Mouse (Mus musculus) regulatory T cell (primary cell): ENCODE results near the gene Chka.

Experiments used
- in situ Hi-C: fragments of 300-600 bp; cut with MboI, MseI; formaldehyde crosslinking; loops from one replicate; pipeline ENCODE4 v1.15.1; 2025; ENCODE audit warnings: high pct_unique_total_duplicates

The Chka gene

GRCm38 (mm10) chr19:3889096-3889495 lies 37.5 kb downstream of the Chka start:
- in situ Hi-C loops = loop anchor here (5.0 kb wide), 1 partner anchor 97 kb away; no protein-coding TSS in a partner anchor

- in situ Hi-C loops = no loop called here
Observed at GRCm38 (mm10) chr19:3890181-3890580, 38.6 kb downstream of the Chka start.

- in situ Hi-C loops = no loop called here
Observed at GRCm38 (mm10) chr19:3893545-3894116, 42.1 kb downstream of the Chka start.

GRCm38 (mm10) chr19:3894294-3894693 lies 42.7 kb downstream of the Chka start:
- in situ Hi-C loops = no loop called here

- in situ Hi-C loops = no loop called here
Observed at GRCm38 (mm10) chr19:3895171-3895631, 43.6 kb downstream of the Chka start.

- in situ Hi-C loops = no loop called here
Observed at GRCm38 (mm10) chr19:3896208-3896607, 44.6 kb downstream of the Chka start.

DNA sequence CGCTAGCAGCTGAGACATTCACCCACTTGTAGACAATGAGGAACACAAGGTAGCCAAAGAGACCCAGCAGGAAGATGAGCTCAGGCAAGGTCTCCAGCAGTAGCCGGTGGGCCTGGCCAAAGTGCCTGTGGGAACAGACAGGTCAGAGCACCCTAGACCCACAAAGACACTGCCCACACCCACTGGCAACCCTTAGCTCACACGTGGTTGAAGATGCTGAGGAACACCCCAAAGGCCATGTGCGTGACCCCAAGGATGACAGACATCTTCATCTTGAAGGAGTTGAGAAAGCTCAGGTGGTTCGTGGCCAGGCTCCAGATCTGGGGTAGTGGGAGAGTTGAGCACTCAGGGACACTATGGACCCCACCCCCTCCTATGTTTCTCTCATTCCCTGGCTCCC lies 46.0 kb downstream of the Chka start:
- in situ Hi-C loops = no loop called here

- in situ Hi-C loops = no loop called here
Observed at GRCm38 (mm10) chr19:3898952-3899351, 47.4 kb downstream of the Chka start.

DNA sequence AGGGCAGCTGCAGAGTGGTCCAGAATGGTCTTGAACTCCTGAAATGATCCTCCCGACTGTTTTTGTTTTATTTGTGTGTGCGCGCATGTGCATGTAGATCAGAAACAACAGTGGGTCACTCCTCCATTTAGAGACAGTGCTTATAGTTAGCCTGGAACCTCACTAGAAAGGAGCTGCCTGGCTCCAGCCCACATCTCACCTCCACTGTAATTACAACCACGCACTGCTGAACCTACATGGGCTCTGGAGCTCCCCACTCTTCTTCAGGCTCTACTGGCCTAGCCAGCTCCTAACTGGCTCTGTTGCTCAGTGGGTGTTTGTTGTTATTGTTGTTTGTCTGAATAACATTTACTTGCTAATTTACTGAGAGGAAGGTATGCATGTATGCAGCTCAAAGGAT lies 48.0 kb downstream of the Chka start:
- in situ Hi-C loops = no loop called here

- in situ Hi-C loops = no loop called here
Observed at GRCm38 (mm10) chr19:3902966-3903365, 51.4 kb downstream of the Chka start.

- in situ Hi-C loops = no loop called here
Observed at GRCm38 (mm10) chr19:3903648-3904362, 52.2 kb downstream of the Chka start.

- in situ Hi-C loops = no loop called here
Observed at GRCm38 (mm10) chr19:3904363-3904675, 52.7 kb downstream of the Chka start.

GRCm38 (mm10) chr19:3905261-3905969 lies 53.8 kb downstream of the Chka start:
- in situ Hi-C loops = no loop called here

- in situ Hi-C loops = no loop called here
Observed at GRCm38 (mm10) chr19:3906326-3906725, 54.8 kb downstream of the Chka start.

DNA sequence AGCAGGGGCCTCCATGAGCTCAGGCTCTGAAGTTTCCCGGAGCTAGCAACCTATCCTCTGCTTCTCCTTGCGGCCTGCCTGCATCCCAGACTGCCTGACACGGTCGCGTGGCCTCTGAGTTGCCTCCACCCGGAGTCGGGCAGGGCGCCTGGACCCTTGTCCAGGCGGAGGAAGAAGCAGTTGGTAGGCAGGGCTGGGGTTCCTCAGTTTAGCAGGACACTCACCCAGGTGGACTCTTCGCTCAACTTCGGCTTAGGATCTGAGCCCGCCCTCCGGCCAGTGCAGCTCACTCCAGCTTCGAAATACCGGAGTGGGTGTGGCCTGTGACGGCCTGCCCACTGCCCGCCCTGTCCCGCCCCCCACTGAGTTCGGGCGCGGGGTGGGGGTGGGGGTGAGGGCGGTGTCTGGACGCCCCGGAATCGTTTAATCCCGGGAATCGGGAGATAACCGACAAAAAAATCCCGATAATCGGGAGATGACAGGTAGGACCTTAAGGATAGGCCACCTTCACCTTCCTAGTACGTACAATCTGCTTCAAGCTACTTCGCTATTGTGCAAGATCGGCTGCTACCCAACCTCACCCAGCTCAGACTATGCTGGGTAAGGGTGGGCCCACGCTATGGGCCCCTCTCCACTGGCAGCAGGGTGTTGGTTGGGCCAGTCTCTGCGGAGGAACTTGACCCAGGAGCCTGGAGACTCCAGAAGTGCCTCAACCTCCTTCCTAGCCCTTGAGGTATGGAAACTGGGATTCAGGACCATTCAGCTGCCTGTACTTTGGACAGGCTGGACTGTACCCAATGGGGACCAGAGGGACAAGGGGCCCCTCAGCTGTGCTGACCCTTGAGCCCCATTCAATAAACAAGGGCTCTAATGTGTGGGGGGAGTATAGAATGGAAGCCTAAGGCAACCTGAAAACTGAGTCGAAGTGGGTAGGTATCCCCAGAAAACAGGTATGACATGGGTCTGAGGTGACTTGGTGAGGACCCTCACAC lies 55.5 kb downstream of the Chka start, which contains the start of gene Tcirg1:
Tcirg1 (minus strand) TSS at position 339 of the 992 bp plus-strand sequence.
- in situ Hi-C loops = no loop called here

- in situ Hi-C loops = no loop called here
Observed at GRCm38 (mm10) chr19:3907876-3908660, 56.5 kb downstream of the Chka start.

- in situ Hi-C loops = loop anchor here (10.0 kb wide), 1 partner anchor 295 kb away; the partner anchor contains the start of gene Rad9a
Observed at GRCm38 (mm10) chr19:3910206-3910605, 58.6 kb downstream of the Chka start.

GRCm38 (mm10) chr19:3912337-3913204 lies 61.0 kb downstream of the Chka start, which contains the start of gene Ndufs8:
Ndufs8 (minus strand) TSS chr19:3912774.
- in situ Hi-C loops = loop anchor here (10.0 kb wide), 1 partner anchor 292 kb away; the partner anchor contains the start of gene Rad9a

GRCm38 (mm10) chr19:3913692-3914091 lies 62.1 kb downstream of the Chka start:
- in situ Hi-C loops = loop anchor here (10.0 kb wide), 1 partner anchor 291 kb away; the partner anchor contains the start of gene Rad9a
